Mouse (Mus musculus) B cell, adult 2 months (primary cell): Measurements from ENCODE around the gene Hoxb4.

ENCODE experiments used
- DNase-seq, 2 experiments: peaks; one replicate each; pipeline ENCODE4 v3.0.0; 2022

The Hoxb4 gene

GRCm38 (mm10) chr11:96285771-96286738 is 32.0 kb upstream of the Hoxb4 start, which contains the start of gene Hoxb7:
Gene Hoxb7, plus strand, starts transcription at chr11:96286623.
- DNase-seq, result no peak

- peak in 1 of 2 experiments; percentile 36 for DNase-seq
Measured at GRCm38 (mm10) chr11:96286739-96287385, 31.2 kb upstream of the Hoxb4 start.

- no peak for DNase-seq
Measured at GRCm38 (mm10) chr11:96287411-96287810, 30.7 kb upstream of the Hoxb4 start.

DNA sequence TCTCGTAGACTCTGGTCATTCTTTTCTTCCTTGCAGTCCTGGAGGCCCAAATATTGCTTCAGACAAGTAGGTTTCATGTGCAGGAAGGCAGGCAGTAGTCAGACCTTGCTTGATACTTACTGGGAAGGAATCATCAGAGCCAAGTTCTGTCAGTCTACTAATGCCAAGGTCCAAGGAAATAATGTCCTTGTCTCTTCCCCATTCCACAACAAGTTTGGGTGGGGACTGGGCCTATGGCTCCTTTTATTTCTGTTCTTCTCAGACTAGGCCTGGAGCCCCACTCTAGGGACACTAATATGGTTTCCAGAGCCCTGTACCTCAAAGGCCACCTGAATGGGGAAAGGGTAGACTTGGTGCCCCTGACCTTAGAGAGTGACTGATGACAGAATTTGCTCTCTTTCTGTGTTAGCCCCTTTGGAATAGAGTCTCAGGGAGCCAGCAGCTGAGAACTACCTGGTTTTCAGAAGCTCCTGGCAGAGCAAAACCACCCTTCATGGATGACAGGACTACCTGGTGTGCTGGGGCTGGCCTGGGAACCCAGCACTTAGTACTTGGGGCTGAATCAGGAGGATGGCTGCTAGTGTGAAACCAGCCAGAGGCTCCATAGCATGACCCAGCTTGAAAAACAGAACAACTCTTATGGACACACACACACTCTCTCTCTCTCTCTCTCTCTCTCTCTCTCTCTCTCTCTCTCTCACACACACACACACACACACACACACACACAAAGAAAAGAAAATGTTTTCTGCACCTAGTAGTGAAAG is 29.4 kb upstream of the Hoxb4 start:
- DNase-seq, result no peak

- DNase-seq, result no peak
Measured at GRCm38 (mm10) chr11:96289293-96289692, 28.8 kb upstream of the Hoxb4 start.

DNA sequence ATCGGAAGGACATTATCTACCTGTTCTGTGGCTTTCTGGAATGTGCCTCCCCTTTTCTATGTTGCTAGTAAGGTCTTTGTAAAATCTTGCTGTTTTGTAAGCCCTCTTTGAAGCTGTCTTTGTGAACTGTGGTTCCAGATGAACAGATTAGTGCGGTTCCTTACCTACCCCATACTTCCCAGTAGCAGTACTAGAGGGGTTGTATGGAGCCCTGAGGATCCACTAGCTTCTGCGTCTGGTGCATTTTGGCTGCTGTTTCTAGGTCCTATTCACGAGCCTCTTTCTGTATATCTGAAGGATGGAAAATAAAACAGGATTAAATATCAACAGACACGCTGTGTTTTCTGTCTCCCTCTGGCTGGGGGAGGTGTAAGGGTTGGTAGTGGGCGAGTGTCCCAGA is 28.2 kb upstream of the Hoxb4 start:
- no peak for DNase-seq

DNA sequence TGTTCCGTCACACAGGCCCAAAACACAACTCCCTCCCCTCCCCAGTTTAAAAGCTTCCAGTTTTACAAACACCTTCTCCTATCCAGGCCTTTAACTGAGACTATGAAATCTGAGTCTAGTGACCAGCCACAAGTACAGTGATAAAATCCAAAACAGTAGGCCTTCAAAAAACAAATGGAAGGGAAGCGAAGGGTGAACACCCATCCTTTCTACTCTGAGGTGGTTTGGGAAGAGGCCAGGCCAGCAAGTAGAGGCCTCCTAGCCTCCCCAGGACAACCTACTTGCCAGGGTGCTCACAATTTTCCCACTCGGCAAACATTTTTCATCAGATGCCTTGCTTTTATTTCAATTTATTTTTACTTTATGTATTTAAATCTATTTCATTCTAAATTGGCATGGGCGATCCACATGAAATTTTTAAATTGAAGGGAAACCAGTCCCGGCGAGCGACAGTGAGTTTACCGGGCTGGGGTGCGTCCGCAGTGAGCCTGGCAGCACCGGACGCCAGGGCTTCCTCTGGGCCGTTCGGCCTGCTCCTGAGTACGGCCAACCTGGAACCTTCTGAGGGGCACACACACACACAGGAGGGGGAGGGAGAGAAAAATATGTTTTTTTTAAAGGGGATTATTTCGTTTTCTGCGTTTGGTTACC is 27.2 kb upstream of the Hoxb4 start:
- no peak for DNase-seq

- DNase-seq, result no peak
Measured at GRCm38 (mm10) chr11:96291681-96292564, 26.1 kb upstream of the Hoxb4 start, which contains the start of gene Hoxb6. Gene Hoxb6, plus strand, starts transcription at chr11:96292476.

GRCm38 (mm10) chr11:96292565-96293301 is 25.3 kb upstream of the Hoxb4 start:
- no peak for DNase-seq

- DNase-seq, result no peak
Measured at GRCm38 (mm10) chr11:96293302-96293921, 24.7 kb upstream of the Hoxb4 start.

GRCm38 (mm10) chr11:96294245-96295091 is 23.6 kb upstream of the Hoxb4 start:
- peak; percentile 83 to 85 for DNase-seq

- DNase-seq, result no peak
Measured at GRCm38 (mm10) chr11:96295092-96295835, 22.8 kb upstream of the Hoxb4 start.

DNA sequence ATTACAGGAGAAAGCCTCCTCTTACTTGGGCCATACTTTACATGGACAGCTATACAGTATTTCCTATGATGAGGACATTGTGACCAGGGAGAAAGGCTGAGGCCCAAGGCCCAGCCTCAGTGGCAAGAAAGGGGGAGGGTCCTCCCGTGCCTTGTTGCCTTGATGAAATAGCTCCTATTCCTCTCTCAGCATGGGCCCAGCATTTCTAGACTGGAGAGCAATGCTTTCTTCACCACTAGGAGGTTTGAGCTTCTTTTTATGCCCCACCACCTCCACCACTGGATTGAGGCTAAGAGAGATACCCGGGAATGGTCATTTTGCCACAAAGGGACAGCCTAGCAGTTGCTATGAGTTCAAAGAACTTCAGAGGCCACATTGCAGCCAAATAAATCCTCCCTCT is 21.1 kb upstream of the Hoxb4 start:
- no peak for DNase-seq

GRCm38 (mm10) chr11:96297428-96297827 is 20.6 kb upstream of the Hoxb4 start:
- DNase-seq, result no peak

DNA sequence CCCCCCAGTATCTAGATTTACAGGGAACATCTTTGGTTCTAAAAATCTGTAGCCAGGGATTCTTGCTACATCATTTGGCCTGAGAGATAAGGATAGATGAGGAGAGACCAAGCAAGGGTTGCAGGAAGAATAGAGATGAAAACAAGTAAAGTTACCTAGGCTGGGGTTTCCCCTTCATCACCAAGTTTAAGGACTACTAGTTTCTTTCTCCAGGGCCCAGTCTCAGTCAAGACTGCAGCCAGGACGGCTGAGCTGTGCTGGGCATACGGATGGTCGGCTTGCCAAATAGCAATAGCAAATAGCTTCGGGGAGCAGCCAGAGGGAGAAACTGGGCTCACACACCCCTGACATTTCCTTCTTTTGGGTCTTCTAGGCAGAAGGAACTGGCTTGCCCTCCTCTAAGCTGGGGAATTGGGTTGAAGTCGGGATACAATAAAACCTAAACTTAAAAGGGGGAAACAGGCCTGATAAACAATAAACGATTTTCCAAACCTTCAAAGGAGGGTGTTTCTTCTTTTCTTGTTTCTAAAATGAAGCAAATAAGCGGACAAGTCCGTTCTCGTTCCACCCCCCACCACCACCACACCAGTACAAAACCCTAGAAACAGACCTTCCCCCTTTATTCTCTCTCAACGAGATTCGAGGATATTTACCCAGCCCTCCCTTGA is 20.0 kb upstream of the Hoxb4 start:
- no peak for DNase-seq

DNA sequence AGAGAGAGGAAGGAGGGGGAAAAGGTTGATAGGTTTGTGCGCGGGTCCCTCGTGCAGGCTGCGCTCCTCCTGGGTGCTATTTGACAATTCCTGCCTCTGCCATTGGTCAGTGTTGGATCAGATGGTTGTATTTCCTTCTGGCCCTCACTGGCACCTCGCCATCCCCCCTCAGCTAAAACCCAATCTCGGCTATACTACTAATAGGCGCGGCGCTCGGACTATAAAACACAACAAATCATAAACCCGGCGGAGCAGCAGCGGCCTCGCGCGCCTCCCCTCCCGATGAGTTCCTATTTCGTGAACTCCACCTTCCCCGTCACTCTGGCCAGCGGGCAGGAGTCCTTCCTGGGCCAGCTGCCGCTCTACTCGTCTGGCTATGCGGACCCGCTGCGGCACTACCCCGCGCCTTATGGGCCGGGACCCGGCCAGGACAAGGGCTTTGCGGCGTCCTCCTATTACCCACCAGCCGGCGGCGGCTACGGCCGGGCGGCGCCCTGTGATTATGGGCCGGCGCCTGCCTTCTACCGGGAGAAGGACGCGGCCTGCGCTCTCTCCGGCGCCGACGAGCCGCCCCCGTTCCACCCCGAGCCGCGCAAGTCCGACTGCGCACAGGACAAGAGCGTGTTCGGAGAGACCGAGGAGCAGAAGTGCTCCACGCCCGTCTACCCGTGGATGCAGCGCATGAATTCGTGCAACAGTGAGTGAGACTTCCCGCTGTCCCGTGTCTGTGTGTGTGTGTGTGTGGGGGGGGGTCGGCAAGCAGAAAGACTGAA is 19.0 kb upstream of the Hoxb4 start:
- no peak for DNase-seq

- no peak for DNase-seq
Measured at GRCm38 (mm10) chr11:96299781-96300180, 18.3 kb upstream of the Hoxb4 start.
